Mouse (Mus musculus): ENCODE results near the gene Thsd1. TPM values are rescaled to one million over a fixed set of nuclear protein-coding genes. Genes with fewer than 3 reads are reported as not detected.
A peak's percentile ranks its signal among the peaks of the same experiment; 100 is the strongest.

The Thsd1 gene
- polyA plus RNA-seq, 1 experiment, result 2.0 TPM

DNA sequence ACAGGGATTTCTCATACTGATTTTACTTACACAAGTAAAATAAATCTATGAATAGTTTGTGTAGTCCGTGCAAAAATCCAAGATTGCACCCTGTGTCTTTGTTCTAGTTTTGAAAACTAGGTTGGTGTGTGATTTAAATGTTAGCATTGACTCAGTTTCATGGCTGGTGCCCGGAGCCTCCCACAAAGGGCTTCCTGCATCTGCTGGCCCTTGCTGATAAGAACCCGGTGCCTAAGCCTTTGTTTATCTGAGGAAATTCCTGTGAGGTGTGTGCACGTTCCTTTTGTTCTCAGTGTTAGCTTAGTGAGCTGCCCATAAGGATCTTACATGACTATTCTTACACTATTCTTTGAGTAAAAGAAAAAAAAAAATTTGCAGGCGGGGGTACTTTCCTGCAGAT is 18.1 kb upstream of the Thsd1 start:
- TF ChIP-seq GATA1 (IDR thresholded peaks at IDR 0.05; ENCODE audit: borderline replicate concordance, low read length) (no peak; the same call in 2 of the 3 replicates), FLI1 (IDR thresholded peaks at IDR 0.05; ENCODE audit: low read length) (no peak)
- Histone ChIP-seq H3K9me3 (no peaks in the 10 kb centered on the region), H3K4me1 (peaks cover 35% of the 10 kb centered on the region), H3K27me3 (replicated peaks) (no peaks in the 10 kb centered on the region), H3K36me3 (replicated peaks; ENCODE audit: low read length) (peaks cover 51% of the 10 kb centered on the region), H3K4me3 (replicated peaks) (peak overlapping the region; percentile 18)

DNA sequence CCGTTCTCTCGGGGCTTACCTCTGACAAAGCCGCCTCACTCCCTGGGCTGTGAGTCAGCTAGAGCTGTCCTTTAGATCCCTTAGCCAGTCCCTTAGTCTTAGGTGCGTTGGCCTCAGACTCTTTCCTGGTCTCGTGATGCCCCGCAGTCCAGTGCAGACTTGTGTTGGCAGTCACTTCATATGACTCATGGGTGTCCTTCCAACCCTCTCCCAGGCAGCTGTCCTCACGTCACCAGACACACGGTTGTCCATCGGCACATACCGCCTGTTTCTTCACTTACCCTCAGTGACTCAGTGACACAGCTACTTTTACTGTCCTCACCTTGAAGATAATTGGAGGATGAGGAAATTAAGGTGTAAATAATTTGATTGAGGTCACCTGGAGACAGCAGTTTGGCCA is 12.3 kb upstream of the Thsd1 start:
- TF ChIP-seq FLI1 (IDR thresholded peaks at IDR 0.05; ENCODE audit: low read length) (no peak), GATA1 (IDR thresholded peaks at IDR 0.05; ENCODE audit: borderline replicate concordance, low read length) (no peak)
- Histone ChIP-seq H3K4me3 (replicated peaks) (no peak overlapping the region), H3K4me1 (peaks cover 3% of the 10 kb centered on the region), H3K36me3 (replicated peaks; ENCODE audit: low read length) (peaks cover 80% of the 10 kb centered on the region), H3K27me3 (replicated peaks) (no peaks in the 10 kb centered on the region), H3K9me3 (no peaks in the 10 kb centered on the region)

DNA sequence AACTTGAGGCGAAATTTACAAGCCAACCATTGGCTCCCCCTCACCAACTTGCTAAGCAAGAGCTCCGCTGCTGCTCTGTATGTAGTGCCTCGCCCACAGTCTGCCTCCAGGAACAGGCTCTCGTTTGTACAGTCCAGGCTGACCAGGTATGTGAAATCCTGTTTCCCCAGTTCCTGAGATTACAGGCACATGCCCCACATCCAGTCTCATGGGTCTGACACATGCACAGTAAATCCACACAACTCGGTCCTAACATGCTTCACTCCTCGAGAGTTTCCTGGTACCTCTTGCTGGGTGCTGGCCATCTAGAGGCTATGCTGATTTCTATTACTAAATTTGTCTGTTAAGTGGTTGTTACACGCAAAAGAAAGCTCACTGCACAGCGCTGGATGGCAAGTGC is 752 bp upstream of the Thsd1 start:
- Histone ChIP-seq H3K4me3 (replicated peaks) (peak overlapping the region; percentile 30), H3K9me3 (0 out of 2 replicates have a peak, but pooled peaks cover 4% of the 10 kb centered on the region), H3K36me3 (replicated peaks; ENCODE audit: low read length) (peaks cover 12% of the 10 kb centered on the region), H3K4me1 (peaks cover 60% of the 10 kb centered on the region), H3K27me3 (replicated peaks) (no peaks in the 10 kb centered on the region)
- no peak for TF ChIP-seq FLI1 (IDR thresholded peaks at IDR 0.05; ENCODE audit: low read length)
- no peak for TF ChIP-seq GATA1 (IDR thresholded peaks at IDR 0.05; ENCODE audit: borderline replicate concordance, low read length)

DNA sequence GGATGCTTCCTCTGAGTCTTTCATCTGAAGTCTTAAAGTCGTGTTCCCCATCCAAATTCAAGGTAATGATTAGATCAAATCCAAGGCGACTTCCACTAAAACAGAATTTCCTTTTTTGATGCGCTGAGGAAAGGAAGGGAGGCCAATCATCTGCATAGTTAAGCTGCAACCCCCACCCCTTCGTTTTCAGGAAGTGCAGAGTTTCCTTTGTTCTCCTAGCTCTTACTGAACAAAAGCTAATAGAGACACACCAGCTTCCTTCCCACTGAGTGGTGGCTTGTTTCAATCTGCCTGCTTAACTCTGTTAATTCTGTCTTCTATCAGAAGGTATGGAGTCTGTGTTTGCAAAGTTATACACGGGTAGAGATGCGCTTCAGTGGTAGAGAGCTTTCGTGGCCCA is 1.5 kb downstream of the Thsd1 start:
- Histone ChIP-seq H3K27me3 (replicated peaks) (no peaks in the 10 kb centered on the region), H3K36me3 (replicated peaks; ENCODE audit: low read length) (no peaks in the 10 kb centered on the region), H3K9me3 (no peaks in the 10 kb centered on the region; the same call in 1 of the 2 replicates), H3K4me1 (peaks cover 50% of the 10 kb centered on the region), H3K4me3 (replicated peaks) (peak overlapping the region; percentile 92)
- TF ChIP-seq GATA1 (IDR thresholded peaks at IDR 0.05; ENCODE audit: borderline replicate concordance, low read length), result no peak
- TF ChIP-seq FLI1 (IDR thresholded peaks at IDR 0.05; ENCODE audit: low read length), result no peak

DNA sequence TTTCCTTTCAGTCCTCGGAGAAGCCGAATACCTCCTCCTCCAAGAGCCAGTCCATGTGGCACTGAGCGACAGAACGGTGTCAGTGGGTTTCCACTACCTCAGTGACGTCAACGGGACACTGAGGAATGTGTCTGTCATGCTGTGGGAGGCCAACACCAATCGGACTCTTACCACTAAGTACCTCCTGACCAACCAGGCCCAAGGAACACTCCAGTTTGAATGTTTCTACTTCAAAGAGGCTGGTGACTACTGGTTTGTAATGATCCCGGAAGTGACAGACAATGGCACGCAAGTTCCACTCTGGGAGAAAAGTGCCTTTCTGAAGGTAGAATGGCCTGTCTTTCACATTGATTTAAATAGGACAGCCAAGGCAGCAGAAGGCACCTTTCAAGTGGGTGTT is 15.9 kb downstream of the Thsd1 start:
- TF ChIP-seq GATA1 (IDR thresholded peaks at IDR 0.05; ENCODE audit: borderline replicate concordance, low read length) (no peak), FLI1 (IDR thresholded peaks at IDR 0.05; ENCODE audit: low read length) (no peak)
- Histone ChIP-seq H3K4me3 (replicated peaks) (no peak overlapping the region), H3K4me1 (peaks cover 9% of the 10 kb centered on the region), H3K9me3 (no peaks in the 10 kb centered on the region), H3K27me3 (replicated peaks) (peaks cover 3% of the 10 kb centered on the region), H3K36me3 (replicated peaks; ENCODE audit: low read length) (peaks cover 3% of the 10 kb centered on the region)

DNA sequence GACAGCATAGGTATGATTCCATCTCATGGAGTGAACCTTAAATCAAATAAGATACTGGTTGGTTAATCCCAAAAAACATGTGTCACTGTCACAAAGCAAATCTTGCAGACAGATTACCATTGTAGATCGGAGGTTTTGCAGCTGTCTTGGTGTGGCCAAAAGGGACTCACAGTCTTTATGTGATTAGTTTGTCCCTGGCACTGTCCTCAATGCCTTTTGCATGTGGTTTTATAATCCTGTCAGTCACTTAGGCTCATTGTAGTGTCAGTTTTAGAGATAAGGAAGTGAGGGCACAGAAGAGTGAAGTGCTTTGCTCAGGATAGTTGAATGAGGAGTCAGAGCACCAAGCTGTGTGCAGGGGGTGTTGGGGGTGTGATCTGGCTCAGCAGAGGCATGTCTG is 18.6 kb downstream of the Thsd1 start:
- Histone ChIP-seq H3K9me3 (no peaks in the 10 kb centered on the region), H3K4me1 (peaks cover 9% of the 10 kb centered on the region), H3K36me3 (replicated peaks; ENCODE audit: low read length) (peaks cover 3% of the 10 kb centered on the region), H3K4me3 (replicated peaks) (no peak overlapping the region), H3K27me3 (replicated peaks) (peaks cover 3% of the 10 kb centered on the region)
- TF ChIP-seq GATA1 (IDR thresholded peaks at IDR 0.05; ENCODE audit: borderline replicate concordance, low read length), result no peak
- TF ChIP-seq FLI1 (IDR thresholded peaks at IDR 0.05; ENCODE audit: low read length), result no peak

DNA sequence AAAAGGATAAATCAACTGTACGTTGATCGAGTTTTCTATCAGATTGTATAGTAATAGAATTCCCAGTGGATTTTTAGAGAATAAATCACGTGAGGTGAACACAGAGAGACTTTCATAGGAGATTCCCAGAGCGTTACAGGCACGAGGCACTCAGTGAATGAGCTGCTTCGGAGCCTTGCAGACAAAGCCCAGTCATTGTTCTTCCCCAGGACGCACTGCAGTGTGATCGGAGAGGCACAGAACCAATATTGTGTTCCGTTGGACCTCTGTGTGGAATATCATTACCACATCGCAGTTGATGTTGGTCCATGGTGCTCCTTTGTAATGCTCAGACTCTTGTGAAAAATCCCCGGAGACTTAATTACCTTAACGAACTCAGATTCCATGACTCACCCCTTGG is 20.8 kb downstream of the Thsd1 start:
- no peak overlapping the region for H3K4me3 ChIP-seq (replicated peaks)
- H3K27me3 ChIP-seq (replicated peaks), result peaks cover 4% of the 10 kb centered on the region
- no peak for TF ChIP-seq GATA1 (IDR thresholded peaks at IDR 0.05; ENCODE audit: borderline replicate concordance, low read length)
- no peak for TF ChIP-seq FLI1 (IDR thresholded peaks at IDR 0.05; ENCODE audit: low read length)
- H3K36me3 ChIP-seq (replicated peaks; ENCODE audit: low read length), result peaks cover 3% of the 10 kb centered on the region
- peaks cover 9% of the 10 kb centered on the region for H3K4me1 ChIP-seq
- no peaks in the 10 kb centered on the region for H3K9me3 ChIP-seq

DNA sequence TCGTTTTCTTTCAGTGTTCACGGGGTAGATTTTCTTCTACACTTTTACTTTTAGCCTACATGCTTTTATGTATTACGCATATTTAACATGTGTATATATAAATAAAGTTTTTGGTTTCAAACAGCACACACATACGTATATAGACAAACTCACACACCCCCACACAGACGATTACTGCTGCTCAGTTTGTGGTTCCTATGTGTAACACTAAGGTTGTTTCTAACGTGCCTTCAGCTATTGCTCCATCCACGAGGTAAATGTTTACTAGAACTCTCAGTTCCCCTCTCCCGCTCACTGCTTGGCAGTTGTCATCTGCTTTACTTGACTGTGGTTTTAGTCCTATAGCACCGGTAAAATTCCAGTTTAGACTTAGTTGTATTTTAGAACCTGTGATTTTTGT is 22.0 kb downstream of the Thsd1 start:
- peaks cover 4% of the 10 kb centered on the region for H3K27me3 ChIP-seq (replicated peaks)
- TF ChIP-seq FLI1 (IDR thresholded peaks at IDR 0.05; ENCODE audit: low read length), result no peak
- H3K36me3 ChIP-seq (replicated peaks; ENCODE audit: low read length), result no peaks in the 10 kb centered on the region
- peaks cover 9% of the 10 kb centered on the region for H3K4me1 ChIP-seq
- peaks cover 5% of the 10 kb centered on the region for H3K9me3 ChIP-seq
- no peak overlapping the region for H3K4me3 ChIP-seq (replicated peaks)

DNA sequence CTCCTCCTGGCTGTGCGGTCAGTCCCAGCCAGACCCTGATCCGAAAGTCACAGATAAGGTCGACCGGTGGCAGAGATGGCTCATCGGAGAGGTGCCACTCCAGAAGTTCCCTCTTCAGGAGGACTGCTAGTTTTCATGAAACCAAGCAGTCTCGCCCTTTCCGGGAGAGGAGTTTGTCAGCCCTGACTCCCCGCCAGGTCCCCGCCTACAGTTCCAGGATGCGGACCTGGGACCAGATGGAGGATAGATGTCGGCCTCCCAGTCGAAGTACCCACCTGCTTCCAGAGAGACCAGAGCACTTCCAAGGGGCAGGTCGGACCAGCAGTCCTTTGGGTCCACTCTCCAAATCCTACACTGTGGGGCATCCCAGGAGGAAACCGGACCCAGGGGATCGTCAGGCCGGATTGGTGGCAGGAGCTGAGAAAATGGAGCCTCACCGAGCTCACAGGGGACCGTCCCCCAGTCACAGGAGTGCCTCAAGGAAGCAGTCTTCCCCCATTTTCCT is 31.9 kb downstream of the Thsd1 start:
- H3K27me3 ChIP-seq (replicated peaks), result no peaks in the 10 kb centered on the region

DNA sequence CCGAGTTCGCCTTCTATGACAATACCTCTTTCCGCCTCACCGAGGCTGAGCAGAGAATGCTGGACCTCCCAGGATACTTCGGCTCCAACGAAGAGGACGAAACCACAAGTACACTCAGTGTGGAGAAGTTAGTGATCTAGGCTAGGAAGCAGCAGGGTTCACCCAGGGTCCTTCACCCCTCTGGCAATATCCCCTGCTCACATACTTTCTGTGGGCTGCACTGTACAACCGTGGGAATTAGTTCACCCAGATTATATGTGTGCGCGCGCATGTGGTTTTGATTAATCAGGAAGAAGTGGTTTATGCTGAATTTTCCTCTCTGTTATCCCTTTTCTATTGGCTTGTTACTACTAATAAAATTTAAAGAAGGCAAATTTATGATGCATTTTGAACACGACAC is 32.4 kb downstream of the Thsd1 start:
- Histone ChIP-seq H3K9me3 (peaks cover 10% of the 10 kb centered on the region), H3K27me3 (replicated peaks) (no peaks in the 10 kb centered on the region), H3K4me1 (peaks cover 16% of the 10 kb centered on the region), H3K36me3 (replicated peaks; ENCODE audit: low read length) (peaks cover 10% of the 10 kb centered on the region), H3K4me3 (replicated peaks) (no peak overlapping the region)
- TF ChIP-seq FLI1 (IDR thresholded peaks at IDR 0.05; ENCODE audit: low read length) (no peak), GATA1 (IDR thresholded peaks at IDR 0.05; ENCODE audit: borderline replicate concordance, low read length) (no peak)

More for the DNA sequence above, 31.9 kb downstream of the Thsd1 start:
- peaks cover 10% of the 10 kb centered on the region for H3K36me3 ChIP-seq (replicated peaks; ENCODE audit: low read length)
- peaks cover 16% of the 10 kb centered on the region for H3K4me1 ChIP-seq
- TF ChIP-seq FLI1 (IDR thresholded peaks at IDR 0.05; ENCODE audit: low read length), result no peak
- TF ChIP-seq GATA1 (IDR thresholded peaks at IDR 0.05; ENCODE audit: borderline replicate concordance, low read length), result no peak
- no peak overlapping the region for H3K4me3 ChIP-seq (replicated peaks)
- peaks cover 15% of the 10 kb centered on the region for H3K9me3 ChIP-seq

Data from megakaryocyte, embryonic 14.5 days (primary cell).